Mouse (Mus musculus): ENCODE measurements around the gene Dock2. TPM values are rescaled to one million over a fixed set of nuclear protein-coding genes. Genes with fewer than 3 reads are reported as not detected.

Gene Dock2
- total RNA-seq, 2 experiments from 2014 or later = 3.5 to 3.7 TPM

DNA sequence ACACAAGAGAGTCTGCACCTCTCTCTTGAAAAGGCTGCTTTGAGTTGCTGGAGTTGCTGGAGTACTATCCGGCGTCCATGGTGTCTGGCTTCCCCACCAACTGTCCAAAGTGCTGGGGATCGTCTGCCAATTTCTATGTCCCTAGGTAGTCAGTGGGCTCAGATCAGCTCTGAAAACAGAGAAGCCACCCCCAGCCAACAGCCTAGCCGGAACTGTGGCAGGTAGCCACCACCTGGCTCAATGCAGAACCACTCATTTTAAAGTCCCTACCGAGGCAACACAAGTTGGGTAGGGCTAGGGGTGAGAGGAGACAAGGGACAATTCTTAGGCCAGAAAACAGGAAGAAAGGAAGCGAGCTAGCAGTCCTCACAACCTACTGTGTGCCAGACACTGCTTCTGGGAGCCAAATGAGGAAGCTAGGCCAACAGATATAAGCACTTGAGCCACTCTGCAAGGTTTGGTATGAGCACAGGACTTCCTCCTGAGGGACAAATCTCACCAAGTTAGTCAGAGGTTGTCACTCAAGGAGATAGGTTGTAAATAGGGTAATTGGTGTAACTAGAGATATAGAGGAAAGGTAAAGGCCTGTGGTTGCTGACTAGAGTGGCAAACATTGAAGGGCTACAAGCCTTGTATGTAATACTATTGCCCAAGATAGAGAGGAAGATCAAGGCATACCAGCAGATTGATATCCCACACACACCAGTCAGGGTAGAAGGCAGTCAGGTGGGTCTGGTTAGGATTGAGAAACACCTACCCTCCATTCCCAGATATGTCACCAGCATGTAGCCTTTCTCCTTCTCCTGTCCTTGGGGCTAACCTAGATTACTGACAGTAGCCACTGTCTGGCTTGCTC, 394.2 kb downstream of the Dock2 start:
- intact Hi-C loops (cut with DNase I) = no loop called here
- DNase-seq (ENCODE audit: low spot score in 2 of 2) = no peak

DNA sequence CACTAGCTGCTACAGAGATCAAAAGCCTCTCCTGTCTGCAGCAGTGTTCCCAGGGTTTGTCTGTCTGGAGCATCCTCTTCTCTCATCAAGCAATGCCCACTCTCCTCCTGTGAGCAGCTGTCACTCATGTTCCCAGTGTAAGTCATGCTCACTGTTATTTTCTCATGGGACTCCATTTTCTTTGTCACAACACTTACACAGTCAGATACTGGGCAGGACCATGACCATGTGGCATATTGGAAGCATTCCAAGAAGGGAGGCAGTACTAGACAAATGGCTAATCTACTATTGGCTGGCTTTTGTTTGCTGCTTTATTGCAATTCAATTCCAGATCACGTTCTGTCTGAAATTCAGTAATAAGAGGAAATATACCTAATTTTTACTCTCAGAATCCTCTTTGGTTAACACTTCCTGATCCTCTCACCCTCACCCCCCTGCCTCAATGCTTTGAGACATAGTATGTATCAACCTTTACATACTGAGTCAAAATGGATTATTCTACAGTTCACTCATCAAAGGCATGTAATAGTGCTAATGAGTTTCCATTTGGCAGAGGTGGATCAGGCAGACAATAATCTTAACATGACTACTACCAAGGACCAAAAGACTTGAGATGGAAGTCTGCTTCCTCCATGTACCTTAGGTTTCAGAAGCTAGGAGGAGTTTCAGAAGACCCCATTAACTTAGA, 398.5 kb downstream of the Dock2 start:
- intact Hi-C loops (cut with DNase I) = no loop called here
- DNase-seq (ENCODE audit: low spot score in 2 of 2) = no peak

DNA sequence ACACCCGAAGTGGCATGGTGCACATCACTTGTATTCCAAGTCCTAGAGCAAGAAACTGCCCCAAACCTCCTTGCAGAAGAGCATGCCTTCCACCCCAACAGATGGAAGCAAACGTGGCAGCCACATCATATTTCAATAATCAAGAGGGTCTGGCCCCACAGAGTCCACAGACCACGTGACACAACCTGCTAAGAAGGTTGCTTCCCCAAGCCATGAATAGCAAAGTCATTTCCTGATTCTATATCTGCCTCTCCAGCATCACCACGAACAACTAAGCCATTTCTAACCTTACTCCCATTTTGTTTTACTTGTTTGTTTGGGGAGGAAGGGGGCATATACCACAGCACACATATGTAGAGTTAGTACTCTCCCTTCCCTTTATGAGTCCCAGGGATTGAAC, 399.5 kb downstream of the Dock2 start:
- no peak for DNase-seq (ENCODE audit: low spot score in 2 of 2)
- intact Hi-C loops (cut with DNase I) = no loop called here

- no peak for DNase-seq (ENCODE audit: low spot score in 2 of 2)
- intact Hi-C loops (cut with DNase I) = no loop called here
These were observed 400.2 kb downstream of the Dock2 start for GRCm38 (mm10) chr11:34383501-34383900.

DNA sequence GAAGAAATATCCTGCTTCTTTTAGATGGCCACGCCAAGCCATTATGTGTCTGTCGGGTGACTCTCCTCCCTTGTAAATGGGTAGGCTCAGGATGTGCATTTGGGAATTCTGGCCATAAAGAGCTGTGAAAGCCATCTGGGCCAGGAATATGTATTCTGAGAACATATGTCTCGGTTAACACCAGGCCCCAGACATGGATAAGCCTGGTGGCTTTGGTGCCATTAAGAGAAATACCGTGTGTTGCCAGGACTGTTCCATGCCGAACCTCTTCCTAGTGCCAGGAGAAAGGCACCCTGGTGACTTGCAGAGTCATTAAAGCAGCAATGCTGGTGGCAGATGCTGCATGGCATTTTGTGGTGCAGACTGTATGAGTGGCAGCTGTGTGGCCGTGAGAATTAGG, 406.0 kb downstream of the Dock2 start:
- no peak for DNase-seq (ENCODE audit: low spot score in 2 of 2)
- intact Hi-C loops (cut with DNase I) = no loop called here

DNA sequence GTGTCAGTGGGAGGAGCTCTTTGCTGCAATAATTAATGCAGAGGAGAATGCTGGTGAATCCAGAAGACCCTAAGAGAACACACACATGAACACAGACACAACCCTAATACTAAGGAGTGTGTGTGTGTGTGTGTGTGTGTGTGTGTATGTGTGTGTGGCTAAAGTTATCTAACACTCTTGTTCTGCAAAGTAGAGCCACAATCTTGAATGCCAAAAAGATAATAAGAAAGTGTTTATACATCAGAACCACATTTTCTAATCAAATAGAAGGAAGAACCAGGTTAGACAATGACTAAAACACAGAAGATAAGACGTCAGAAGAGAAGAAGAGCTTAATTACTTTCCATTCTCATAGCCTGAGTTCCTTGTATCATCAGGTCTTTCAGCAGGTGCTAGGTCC, 408.1 kb downstream of the Dock2 start:
- DNase-seq (ENCODE audit: low spot score in 2 of 2) = no peak
- intact Hi-C loops (cut with DNase I) = no loop called here

GRCm38 (mm10) chr11:34372224-34372623, 411.5 kb downstream of the Dock2 start:
- intact Hi-C loops (cut with DNase I) = no loop called here
- DNase-seq (ENCODE audit: low spot score in 2 of 2) = no peak

- intact Hi-C loops (cut with DNase I) = no loop called here
- peak; percentile 7 to 12 for DNase-seq (ENCODE audit: low spot score in 2 of 2)
These were observed 427.6 kb downstream of the Dock2 start for GRCm38 (mm10) chr11:34356109-34356508.

- intact Hi-C loops (cut with DNase I) = no loop called here
- no peak for DNase-seq (ENCODE audit: low spot score in 2 of 2)
These were observed 428.3 kb downstream of the Dock2 start for GRCm38 (mm10) chr11:34355406-34355805.

DNA sequence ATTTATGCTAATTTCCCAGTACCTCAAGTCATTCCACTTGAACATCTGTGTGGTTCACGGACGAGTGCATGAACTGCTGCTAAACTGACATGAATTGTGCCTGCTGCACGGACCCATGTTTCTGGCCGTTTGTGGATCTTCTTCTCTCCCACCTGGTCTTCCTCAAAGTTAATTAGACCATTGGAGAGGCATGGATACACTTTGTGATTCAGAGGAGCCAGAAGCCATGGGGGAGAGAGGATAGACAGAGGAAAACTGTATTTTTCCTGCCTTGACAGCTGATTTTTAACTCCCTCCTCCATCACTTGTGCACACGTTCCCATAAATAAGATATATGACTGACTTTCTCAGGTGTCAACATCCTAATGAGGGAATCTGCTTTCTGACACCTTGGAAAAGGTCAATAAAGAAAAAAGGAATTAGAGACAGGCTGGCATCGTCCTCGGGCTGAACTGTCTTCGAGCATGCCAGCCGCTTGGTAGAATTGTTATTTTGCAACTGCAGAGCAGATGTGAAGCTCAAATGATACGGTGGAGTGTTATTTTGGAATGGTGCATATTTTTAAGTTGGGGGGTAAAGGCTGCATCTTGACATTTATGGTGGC, 434.1 kb downstream of the Dock2 start:
- intact Hi-C loops (cut with DNase I) = no loop called here
- no peak for DNase-seq (ENCODE audit: low spot score in 2 of 2)

DNA sequence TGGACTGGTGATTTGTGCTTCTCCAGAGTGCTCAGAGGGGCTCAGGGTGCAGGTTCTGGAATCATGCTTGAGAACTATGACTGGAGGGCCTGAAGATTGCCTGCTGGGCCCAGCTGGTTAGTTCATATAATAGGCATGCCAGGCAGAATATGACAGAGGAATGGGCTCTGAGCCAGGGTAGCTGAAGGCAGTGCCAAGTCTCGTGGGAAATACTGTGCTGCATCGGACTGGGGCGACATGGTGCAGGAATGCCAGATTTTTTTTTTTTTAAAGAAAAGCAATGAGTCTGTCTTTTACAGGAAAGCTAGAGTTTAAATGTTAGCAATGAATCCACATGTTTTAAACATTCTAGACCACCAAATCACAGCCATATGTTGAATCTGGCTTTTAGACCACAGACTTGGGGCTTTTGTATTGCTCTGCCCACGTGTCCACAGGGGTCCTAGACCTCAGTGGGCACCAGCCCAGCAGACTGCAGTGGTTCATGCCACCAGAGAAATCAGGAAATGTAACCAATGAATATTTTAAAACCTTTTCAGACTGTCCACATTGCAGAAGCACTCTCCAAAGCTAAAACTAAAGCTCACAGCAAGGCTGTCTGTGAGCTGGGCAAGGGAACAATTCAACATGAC, 435.3 kb downstream of the Dock2 start:
- peak; percentile 49 to 69 for DNase-seq (ENCODE audit: low spot score in 2 of 2)
- intact Hi-C loops (cut with DNase I) = no loop called here

DNA sequence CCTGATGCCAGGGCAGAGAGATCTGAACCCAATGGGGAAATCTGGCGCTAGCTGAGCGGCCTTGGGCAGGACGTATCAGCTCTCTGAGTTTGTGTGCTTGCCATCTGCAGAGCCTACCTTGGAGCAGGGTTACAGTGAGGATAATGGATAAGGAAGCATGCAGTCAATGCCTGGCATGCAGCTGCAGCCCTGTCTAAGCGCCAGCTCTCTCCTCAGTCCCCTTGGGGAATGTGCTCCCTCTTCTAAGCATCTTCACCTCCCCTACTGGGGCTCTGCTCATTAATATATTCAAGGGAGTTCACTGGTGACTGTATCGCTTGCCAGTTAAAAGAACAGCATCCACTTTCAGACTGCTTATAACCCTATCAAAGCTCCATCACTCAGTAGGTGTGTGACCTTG, 439.4 kb downstream of the Dock2 start:
- intact Hi-C loops (cut with DNase I) = no loop called here
- DNase-seq (ENCODE audit: low spot score in 2 of 2) = no peak

- intact Hi-C loops (cut with DNase I) = no loop called here
- no peak for DNase-seq (ENCODE audit: low spot score in 2 of 2)
These were observed 439.9 kb downstream of the Dock2 start for GRCm38 (mm10) chr11:34343742-34344307.

DNA sequence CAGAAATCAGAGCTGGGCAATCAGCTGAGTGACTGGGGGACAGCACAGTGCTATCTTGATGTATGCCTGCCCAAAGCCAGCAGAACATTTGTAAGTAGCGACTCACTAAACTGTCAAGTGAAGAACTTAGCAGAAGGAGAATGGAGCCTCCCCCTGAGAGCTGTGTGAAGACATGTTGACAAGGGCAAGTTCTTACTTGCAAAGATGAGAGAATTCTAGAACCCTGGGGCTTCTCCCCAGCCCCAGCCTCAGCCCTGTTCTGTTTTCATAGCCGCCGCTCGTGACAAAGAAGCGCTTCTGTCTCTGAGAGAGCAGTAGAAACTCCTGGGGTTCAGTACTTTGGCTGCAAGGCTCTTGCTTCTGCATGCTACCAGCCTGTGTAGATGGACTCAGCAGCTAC, 444.0 kb downstream of the Dock2 start:
- no peak for DNase-seq (ENCODE audit: low spot score in 2 of 2)
- intact Hi-C loops (cut with DNase I) = no loop called here

GRCm38 (mm10) chr11:34337907-34338306, 445.8 kb downstream of the Dock2 start:
- intact Hi-C loops (cut with DNase I) = no loop called here
- DNase-seq (ENCODE audit: low spot score in 2 of 2) = no peak

DNA sequence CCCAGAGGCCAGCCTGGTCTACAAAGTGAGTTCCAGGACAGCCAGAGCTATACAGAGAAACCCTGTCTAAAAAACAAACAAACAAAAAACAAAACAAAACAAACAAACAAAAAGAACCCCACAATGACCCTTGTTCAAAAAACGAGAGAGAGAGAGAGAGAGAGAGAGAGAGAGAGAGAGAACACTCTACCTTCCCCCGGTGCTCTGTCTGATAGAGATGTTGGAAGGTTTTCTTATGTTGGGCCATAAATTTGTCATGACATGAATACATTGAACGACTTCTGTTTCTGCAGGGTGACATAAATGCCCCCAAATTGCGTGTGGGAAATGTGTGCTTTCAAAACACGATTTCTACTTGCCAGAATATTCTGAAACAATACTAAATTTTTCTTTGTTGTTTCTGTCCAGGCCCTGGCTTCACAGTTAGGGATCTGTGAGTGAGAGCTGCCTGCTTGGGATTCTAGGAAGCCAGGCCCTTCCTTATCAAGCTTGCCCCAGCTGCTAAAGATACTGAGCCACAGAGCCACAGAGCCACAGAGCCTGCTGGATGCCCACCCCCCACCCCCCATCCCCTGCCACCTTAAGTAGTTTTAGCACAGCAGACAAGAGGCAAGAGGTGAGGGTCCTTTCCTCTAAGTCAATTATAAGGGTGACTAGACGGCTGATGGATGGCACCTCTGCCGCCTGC, 451.2 kb downstream of the Dock2 start:
- intact Hi-C loops (cut with DNase I) = no loop called here
- no peak for DNase-seq (ENCODE audit: low spot score in 2 of 2)

DNA sequence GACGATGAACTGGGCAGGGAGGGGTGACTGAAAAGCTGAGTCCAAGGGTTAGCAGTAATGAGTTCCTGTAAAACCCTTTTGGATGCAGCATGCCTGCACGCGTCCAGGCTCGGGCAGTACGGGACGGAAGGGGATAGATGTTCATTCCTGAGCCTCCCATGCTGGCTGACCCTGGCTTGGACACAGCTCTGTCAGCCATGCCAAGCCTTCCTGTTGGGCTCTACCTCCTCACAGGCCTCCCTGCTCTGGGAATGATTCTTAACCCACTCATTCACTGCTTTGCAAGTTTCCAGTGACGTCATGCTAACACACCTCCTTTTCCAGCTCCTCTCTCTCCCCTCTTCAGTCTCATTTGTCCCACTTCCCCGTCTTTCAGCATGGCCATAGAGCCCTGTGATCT, 460.0 kb downstream of the Dock2 start:
- no peak for DNase-seq (ENCODE audit: low spot score in 2 of 2)
- intact Hi-C loops (cut with DNase I) = no loop called here

GRCm38 (mm10) chr11:34319282-34319681, 464.4 kb downstream of the Dock2 start:
- intact Hi-C loops (cut with DNase I) = loop anchor here (5.0 to 10.0 kb wide), 2 partner anchors 103 to 476 kb away; no protein-coding TSS in a partner anchor
- DNase-seq (ENCODE audit: low spot score in 2 of 2) = no peak

- peak; percentile 36 to 69 for DNase-seq (ENCODE audit: low spot score in 2 of 2)
- intact Hi-C loops (cut with DNase I) = loop anchor here (5.0 to 10.0 kb wide), 2 partner anchors 105 to 478 kb away; no protein-coding TSS in a partner anchor
These were observed 466.7 kb downstream of the Dock2 start for GRCm38 (mm10) chr11:34317001-34317400.

Data from left cerebral cortex, postnatal 25 days (tissue).